Mouse (Mus musculus) spleen, embryonic (tissue): Measurements from ENCODE around the gene Tmem59l.

ENCODE experiments used
- CTCF ChIA-PET: fragments of 350-600 bp; sonication (Branson Sonifier 250); formaldehyde crosslinking; loops from one replicate; lab custom pipeline; 2022; lab: Charles Lee

Tmem59l gene

DNA sequence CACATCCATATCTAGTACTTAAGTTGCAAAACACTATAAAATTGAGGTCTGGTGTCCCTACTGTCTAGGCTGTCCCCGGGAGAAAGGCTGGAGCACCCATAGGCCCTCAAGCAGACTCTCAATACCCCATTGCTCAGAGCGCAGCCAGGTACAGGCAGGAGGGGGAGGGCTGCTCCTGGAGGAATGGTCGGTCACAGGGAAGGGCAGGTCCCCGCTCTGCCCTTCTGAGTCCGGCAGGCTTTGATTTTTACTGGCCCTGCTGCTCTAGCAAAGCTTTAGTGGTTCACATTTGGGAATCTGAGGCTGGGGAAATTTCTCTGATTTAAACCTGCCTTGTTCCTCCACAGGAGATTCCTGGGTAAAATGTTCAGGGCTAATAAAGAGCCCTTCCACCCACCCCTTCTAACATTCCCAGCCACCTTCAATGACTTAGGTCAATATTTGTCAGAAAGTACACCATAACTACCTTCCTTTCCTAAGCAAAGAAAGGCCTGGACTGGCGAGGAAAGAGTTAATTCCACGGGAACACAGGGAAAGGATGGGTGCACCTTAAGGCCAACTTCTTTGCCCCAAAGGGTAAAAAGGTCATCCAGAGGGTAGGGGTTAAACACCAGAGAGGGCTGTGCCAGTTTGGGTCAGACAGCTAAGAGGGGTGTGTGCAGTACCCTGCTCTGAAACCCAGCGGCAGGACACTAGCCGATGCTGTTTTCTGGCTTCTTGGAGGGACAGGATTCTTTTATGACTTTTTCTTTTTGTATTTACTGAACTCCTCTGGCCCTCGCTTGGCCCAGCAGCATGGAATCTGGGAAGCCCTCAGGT lies 3.1 kb upstream of the Tmem59l start:
- CTCF ChIA-PET, result interaction anchor here (0.6 kb wide), 1 partner anchor 15 kb away, joined by 9 read pairs; no protein-coding TSS in a partner anchor

DNA sequence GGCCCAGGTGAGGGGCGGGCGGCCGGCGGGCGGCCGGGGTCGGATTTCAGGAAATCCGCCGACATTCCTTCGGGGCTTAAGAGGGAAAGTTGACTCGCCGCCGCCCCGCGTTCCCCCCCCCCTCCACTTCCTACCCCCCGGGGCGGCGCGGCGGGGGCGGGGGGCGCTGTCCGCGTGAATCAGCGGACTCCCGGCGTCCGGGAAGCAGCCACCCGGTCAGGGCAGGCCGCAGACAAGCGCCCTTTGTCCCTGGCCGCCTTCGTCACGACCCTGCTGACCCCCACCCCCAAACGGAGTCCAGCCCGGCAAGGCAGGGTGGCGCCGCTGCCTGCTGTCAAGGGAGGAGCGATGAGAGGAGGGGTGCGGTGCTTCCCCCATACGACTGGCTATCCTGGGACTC lies 2.4 kb upstream of the Tmem59l start:
- CTCF ChIA-PET, result no interaction called here

DNA sequence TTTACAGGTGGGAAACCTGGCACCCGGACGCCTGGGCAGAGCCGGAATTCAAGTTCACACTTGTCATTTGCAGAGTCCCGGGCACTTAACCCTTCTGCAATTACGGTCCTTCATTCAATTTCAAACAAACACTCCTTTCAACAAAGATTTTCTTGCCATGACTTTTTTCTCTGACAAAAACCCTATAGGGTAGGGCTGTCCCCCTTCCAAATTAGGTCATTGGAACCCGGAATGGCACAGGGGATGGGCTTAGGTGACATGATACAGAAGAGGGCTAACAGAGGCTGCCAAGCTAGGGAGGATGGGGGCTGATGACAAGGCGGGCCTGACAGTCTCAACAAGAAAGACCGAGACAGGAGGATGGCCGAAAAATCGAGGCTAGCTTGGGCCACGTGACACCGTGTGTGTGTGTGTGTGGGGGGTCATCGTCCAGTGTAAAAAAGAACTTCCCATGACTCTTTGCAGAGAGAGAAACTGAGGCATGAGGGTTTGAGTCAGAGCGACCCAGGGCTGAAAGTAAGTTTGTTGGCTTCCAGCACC lies 1.8 kb upstream of the Tmem59l start:
- CTCF ChIA-PET, result no interaction called here

DNA sequence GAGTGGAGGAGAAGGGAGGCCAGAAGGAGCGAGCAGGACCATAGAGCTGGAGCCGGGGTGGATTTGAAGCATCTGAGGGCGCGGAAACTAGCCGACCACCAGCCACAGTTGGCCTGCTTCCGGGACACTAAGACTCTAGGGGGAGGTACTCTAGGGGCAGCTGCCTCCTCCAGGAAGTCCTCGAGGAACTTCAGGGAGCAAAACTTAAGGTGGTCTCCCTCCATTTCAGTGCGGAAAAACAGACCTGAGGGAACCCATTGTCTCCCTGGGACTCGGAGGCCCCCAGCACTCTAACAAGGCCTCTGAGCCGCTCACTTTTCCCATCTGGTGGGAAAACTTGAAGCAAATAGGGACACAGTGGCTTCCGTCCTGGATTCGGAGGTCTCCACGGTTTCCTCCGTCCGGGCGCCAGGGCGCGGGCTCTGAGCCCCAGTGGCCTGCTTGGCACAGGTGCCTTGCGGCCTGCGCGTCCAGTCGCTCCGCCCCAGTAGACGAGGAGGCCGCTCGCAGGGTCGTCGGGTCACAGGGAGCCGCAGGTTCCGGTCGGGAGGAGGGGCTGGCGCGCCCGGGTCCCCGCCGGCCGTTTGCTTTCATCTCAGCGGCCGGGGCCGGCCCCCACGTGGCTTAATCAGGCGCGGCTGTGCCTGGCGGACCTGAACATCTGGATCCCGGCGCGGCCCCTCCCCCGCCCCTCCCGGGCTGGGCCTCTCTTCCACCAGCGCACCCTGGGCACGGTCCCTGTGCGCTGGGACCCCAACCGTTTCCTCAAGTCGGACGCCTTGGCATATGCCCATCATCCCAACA lies 1.0 kb upstream of the Tmem59l start:
- CTCF ChIA-PET, result no interaction called here

DNA sequence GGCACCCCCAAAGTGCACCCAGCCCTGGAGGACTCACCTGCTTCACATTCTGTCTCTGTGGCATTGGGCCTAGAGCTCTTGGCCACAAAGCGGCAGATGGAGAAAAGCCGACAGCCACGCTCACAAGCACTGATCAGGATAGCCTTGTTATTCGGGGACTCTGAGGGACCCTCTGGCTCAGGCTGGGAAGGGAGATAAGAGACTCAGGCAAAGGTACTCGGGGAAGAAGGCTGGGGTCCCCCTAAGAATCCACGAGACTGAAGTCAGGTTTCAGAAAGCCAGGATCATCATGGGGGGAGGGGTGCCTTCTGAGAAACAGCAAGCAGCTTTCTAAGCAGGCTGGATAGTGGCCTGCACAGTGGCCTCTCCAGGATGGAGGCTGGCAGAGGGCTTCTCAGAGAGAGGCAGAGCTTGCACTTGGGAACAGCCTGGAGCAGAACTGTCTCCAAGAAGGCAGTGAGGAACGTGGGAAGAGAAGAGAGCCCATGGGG lies 922 bp downstream of the Tmem59l start:
- CTCF ChIA-PET, result no interaction called here

DNA sequence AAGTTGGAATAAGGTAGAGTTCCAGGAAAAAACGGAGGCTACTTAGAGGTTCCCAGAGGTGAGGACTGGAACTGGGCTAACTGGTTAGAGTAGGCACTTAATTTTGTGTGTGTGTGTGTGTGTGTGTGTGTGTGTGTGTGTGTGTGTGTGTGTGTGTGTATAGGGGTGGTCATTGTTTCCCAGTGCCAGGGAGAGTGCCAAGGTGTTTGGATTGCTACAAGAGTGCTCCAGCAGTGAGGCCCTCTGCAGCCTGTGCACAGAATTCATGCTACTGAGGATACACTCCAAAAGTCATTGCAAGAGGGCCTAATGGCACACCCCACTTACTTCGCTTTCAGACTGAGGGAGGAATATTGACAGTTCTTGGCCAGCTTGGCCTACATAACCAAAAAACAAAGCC lies 4.2 kb downstream of the Tmem59l start:
- CTCF ChIA-PET, result no interaction called here

DNA sequence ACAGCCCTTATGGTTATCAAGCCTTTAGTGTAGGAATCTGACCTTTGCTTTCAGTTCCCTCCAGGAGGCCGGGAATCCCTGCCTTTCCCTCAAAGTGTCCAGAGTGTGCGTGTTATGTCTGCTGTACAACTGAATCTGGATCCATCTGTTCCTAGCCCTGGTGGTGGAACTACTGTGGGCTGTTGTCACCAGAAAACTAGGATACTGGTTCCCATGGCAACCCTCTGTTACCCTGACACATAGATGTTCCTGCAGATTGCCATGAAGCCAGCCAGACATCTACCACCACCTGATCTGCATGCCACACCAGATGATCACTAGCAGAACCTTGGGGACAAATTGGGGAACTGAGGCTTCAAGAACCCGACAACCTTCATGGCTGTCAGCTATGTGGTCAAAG lies 5.2 kb downstream of the Tmem59l start:
- CTCF ChIA-PET, result no interaction called here

DNA sequence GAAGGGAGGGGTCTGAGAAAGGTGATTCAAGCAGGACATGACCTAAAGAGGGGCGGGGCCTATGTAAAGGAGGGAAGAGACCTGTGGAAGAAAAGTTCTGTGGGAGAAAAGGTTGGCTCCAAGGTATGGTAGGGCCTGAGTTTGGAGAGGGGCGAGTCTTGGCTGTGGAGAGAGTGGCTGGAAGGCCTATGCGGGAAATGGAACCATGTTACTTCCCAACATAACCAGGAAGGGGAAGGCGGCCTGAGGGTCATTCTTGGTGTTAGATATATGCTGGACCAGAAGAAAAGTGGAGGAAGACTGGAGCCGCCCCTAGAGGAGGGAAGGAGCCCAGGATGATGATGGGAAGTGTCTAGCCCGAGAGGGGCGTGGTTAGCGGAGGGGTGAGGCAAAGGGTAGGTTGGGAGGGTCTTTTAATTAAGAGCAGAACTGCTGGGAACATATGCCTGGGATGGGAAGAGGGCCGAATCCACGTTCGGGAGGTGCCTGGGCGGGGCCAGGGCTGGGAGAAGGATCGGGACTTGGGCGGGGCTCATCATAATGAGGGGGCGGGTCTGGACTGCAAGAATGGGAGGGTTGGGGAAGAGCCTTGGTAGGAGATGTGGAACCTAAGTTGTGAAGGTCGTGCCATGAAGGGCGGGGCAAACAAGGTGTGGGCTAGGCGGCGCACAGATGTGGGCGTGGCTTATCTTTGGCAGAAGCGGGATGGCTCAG lies 9.7 kb downstream of the Tmem59l start:
- CTCF ChIA-PET, result no interaction called here

DNA sequence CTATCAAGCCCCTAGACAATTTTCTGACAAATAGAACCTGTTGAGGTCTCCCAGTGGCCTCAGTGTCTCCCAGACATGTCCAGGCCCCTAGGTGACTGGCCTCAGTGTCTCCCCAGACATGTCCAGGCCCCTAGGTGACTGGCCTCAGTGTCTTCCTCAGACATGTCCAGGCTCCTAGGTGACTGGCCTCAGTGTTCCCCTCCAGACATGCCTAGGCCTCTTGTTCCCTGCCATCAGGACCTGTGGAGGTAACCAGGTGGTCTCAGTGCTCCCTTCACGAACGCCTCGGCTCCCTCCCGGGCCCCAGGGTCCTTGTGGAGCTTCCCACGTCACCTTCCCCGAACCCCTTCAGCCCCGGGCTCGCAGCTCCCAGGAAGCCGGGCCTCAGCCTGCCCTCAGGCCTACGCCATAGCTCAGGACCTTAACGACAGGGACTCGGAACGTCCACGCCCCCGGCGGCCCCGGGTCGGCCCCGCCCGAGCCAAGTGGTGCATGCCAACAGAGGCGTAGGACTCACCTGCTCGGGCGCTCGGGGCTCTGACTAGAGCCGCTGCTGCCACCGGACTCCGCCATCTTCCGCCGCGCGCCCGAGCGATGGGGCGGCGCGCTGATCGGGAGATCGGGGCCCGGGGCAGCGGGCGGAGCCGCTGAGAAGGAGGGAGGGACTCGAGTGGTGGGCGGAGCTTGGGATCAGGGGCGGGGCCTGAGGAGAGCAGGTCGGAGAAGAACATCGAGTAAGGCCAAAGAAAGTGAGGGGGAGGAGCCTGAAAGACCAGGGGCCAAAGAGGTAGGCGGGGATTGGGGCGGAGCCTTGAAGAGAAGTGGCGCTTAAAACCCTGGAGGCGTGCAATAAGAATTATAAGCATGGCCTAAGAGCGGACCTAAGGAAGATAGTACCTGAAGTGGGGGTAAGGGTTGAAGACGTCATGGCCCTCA lies 10.6 kb downstream of the Tmem59l start, which contains the start of gene Klhl26:
Klhl26 (minus strand) TSS at position 636 of the 936 bp plus-strand sequence.
- CTCF ChIA-PET, result no interaction called here

DNA sequence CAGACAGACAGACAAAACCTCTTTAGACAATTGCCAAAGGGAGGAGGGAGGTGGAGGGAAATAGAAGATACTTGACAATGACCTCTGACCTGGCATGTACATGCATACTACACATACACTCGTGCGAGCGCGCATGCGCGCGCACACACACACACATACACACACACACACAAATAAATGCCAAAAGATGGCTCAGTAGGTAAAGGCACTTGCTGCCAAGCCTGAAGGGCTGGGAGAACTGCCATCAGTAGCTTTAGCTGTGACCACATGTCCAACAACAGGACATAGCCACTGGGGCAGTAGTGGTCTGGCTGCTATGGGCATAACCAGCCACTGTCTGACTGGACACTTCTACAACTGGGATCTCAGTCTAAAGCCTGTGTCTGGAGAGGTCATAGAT lies 15.3 kb downstream of the Tmem59l start:
- CTCF ChIA-PET, result interaction anchor here (0.6 kb wide), 1 partner anchor 39 kb away, joined by 4 read pairs; no protein-coding TSS in a partner anchor

DNA sequence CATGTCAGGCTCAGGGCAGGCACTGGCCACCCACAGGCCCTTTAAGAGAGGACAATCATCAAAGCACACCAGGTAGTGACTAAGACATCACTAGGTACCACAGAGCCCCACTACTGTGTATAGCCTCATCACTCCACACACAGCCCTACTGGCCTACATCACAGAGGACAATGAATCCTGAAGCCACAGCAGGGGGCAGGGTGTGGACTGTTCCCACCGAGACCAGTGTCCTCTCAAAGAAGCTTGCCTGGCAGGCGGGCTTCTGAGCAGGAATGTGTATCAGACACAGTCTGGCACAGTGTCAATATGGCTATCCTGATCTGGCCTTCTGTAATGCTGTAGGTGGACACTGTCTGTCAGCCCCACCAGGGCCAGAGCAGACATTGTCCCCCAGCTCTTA lies 17.2 kb downstream of the Tmem59l start:
- CTCF ChIA-PET, result no interaction called here

DNA sequence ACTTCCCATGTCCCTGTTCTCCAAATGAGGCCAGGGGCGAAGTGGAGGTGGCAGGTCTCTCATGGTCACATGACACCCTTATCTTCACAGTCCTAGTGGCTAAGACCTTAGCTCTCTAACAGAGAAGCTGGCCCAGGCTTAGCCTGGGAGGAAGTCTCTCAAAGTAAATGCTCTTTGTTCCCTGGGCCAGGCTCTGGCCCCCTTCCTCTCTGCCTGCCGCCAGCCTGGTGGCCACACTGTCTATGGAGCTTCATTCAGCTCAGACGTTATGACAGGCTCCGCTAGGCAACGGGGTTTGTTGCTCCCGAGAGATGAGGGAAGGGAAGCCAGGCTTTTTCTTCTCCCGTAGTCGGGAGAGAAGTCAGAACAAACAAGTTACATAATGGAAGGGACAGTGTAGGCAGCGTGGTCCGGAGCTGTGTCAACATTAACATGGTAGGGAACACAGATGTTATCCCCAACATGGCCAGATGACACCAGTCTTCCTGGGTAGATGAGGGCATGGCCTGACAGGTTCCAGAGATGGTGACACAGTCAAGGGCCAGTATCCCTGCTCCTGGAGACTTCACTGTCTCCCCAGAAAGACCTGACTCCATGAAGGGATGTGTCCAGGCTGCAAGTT lies 17.8 kb downstream of the Tmem59l start:
- CTCF ChIA-PET, result no interaction called here

DNA sequence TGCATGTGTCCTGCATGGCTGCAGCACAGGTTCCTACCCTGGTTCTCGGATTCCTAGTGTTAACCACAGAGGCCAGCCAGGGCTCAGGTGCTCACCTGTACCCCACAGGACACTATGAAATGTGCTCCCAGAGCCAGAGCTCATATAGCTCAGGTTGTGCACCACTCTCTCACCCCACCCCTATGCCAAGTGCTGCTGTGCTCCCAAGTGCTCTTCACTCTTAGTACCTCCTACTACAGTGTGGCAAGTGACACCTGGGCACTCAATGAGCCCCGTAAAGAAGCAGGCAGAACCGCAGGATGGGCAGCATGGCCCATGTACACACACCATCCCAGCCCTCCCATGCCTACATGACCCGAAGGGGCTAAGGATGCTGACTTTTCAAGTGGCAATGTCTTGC lies 18.4 kb downstream of the Tmem59l start:
- CTCF ChIA-PET, result no interaction called here

DNA sequence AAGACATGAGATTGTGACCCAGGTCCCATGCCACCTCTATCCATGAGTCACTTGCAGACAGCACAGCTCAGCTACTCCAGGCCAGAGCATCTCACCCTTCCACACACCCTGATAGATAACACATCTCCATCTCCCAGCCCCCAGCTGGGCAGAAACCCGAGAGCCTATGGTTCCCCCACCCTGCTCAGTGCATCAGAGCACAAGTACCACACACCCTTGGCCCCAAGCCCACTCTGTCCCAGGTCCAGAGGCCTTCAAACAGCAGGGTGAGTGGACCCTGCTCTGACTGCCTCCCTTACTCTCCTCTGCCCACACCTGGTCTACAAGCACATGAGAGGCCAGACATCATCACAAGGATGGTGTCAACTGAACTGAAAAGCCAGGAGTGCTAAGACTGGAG lies 19.3 kb downstream of the Tmem59l start:
- CTCF ChIA-PET, result no interaction called here

DNA sequence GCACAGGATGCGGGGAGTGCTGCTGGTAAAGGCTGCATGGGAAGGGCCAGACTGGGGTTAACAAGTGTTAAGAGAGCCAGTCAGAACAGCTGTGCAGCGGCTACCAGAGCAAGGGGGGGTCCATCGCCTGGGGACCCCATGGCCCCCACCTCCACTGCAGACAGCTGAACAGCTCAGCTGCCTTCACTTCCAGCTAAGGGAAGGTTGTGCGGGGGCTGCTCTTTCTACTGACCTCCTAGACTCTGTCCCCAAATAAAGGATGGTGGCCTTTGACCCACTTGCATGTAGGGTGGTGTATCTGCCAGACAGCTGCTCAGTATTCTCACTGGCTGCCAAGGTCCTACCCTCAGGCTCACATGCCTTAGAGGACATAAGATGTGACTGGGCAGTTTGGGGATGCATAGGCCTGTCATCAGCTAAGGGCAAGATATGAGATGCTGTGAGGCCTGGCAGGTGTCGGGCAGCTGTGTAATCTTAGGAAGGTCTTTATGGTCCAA lies 19.9 kb downstream of the Tmem59l start:
- CTCF ChIA-PET, result interaction anchor here (0.6 kb wide), 1 partner anchor 233 kb away, joined by 4 read pairs; no protein-coding TSS in a partner anchor

DNA sequence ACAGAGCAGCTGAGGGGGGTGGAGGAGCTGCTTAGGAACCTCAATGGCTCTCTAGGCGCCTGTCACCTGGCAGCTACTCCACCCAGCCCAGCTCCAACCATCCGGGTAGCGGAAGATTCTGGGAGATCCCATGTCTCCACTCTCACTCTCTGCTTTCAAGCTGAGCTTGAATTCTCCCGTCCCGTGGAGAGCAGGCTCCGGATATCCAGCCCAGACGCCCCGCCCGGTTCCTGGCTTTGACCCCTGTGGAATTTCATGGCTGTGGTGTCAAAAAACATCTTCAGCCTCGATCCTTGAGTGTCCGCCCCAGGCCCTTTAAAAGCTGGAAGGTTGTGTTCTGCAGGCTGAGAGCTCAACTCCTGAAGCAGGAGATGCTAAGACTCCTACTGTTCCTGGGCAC lies 20.4 kb downstream of the Tmem59l start:
- CTCF ChIA-PET, result interaction anchor here (0.6 kb wide), 1 partner anchor 234 kb away, joined by 4 read pairs; no protein-coding TSS in a partner anchor

DNA sequence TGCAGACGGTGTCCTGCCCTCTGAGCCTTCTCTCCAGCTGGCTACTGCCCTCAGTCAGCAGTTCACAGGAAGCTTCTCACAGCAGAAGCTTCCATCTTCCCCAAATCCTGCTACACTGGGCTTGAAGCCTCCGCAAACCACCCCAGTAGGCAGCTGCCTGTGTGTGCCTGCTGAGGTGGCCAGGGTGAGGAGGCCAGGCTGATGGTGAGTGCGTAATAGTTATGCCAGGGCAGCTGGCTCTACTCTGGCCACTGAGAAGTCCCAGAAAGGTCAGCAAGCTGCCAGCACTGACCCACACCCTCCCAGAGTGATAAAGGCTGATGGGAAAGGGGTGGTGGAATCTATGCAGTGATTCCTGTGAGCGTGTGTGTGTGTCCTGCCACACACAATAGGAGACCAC lies 20.9 kb downstream of the Tmem59l start:
- CTCF ChIA-PET, result interaction anchor here (0.6 kb wide), 2 partner anchors 234 to 294 kb away, joined by 4 to 11 read pairs; partner anchors contain the start of gene Tmem161a

DNA sequence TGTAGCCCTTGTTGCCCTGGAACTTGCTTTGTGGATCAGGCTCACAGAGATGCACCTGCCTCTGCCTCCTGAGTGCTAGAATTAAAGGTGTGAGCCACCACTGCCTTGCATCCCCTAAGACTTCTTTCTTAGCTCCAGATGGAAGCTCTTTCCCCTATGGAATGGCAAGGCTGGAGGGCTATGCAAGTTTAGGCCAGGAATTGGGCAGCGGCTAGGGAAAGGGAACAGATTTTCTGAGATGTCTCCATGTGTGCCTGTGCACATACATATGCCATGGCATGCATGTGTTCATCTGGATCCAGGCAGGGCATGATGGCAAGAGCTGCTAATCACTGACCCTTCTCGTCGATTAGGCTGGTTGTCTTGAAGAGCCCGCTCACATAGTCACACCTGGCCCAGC lies 21.5 kb downstream of the Tmem59l start:
- CTCF ChIA-PET, result interaction anchor here (0.6 kb wide), 1 partner anchor 293 kb away, joined by 11 read pairs; the partner anchor contains the start of gene Tmem161a

DNA sequence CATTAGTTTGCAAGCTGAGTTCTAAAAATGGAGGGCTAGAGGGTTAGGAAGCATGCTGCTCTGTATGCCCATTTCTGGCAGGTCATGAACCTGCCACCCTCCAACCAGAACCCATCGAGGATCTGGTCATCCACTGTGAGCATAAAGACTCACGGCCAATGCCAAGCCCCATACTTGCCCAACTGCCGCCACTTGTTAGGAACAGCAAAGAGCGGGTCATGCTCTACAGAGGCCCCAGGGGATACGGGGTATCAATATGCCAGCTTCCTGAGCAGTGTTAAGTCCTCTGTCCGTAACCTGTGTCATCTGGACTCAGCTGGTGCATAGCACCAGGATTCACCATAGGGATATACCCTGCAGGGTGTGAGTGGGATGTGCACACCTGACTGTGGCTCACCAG lies 23.0 kb downstream of the Tmem59l start:
- CTCF ChIA-PET, result no interaction called here
